Mouse (Mus musculus) adrenal gland, postnatal 4 days (tissue): ENCODE results near the gene Zfp689. TPM values are rescaled to one million over a fixed set of nuclear protein-coding genes. Genes with fewer than 3 reads are reported as not detected.
"Not testable (repeated sequence)": the region's sequence is repeated elsewhere in the genome, so short reads cannot be mapped to it uniquely, and the experiment has no call there.

ENCODE experiments used
- DNase-seq, 2 experiments: peaks; one replicate each; pipeline ENCODE4 v3.0.0; 2021 to 2022; ENCODE audit warnings: low spot score in 2 of 2, mixed read lengths in 2 of 2
- total RNA-seq, 2 experiments: library from RNA; stranded (reverse); gene quantifications; 2 replicates each; pipeline ENCODE4 v1.2.3; 2021

Zfp689 gene
- total RNA-seq, 2 experiments from 2014 or later: 7.3 to 7.4 TPM

DNA sequence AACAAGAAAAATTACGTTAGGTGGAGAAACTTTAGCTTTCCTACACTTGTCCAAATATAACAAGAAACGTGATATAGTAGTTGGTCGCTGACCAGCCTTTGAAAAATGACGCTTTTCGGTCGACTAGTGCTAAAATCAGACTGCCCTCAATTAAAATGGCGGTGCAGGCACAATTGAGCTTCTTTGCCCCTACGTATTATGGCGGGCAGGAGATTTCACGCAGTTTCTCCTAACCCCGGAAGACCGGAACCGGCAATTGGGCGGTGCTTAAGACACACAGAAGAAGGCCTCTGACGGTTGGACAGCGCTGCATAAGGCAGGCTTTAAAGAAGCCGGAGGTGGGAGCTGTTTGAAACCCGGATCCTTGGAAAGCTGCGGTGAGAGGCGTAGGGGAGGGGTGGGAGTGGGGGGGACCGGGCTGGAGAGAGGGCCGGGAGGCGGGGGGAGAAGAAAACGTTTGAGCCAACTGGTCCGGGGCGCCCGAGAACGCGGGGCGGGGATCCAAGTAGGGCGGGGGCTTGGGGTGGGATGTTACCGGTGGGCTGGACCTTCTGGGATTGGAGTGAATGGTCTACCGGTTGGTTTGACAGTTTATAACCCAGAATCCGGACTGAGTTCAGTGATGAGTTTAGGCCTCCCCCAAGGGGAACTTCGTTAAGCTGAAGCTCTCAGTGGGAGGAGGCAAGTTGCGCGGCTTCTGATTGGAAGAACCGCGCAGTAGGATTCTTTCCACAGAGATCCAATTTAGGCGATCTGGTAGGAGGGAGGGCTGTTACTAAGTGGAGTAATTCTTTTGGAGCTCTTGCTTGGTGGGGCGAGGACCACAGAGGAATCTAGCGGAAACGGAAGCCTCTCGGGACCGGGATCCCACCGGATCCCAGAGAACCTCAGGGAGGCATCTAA lies 22.0 kb upstream of the Zfp689 start:
- DNase-seq: peak; percentile 50 to 80

DNA sequence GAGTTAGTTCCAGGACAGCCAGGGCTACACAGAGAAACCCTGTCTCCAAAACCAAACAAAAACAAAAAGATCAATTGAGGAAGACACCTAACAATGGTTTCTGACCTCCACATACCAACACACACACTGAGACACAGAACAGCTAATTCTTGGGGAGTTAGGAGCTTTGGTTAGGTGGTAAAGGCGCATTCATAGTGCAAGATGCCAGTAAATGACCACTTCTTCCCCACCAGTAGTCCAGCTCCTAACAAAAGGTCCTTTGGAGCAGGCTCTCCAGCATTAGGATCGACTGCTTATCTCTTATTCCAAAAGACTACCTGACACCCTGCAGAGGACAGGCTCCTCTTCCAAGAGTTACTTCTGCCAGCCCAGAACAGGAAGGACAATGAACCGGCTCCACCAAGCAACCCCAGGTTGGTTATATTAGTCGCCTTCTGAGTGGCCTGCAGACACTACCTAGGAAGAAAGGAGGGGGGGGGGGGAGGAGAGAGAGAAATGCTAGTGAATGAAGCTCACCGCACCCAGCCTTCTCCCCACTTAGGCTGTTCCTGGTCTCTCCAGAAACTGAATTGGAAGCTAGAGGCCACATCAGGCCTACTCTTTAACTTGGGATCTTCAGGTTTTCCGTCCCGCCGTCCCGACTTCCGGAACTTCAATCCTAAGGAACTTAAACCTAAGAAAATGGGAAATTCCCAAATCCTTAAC lies 21.2 kb upstream of the Zfp689 start:
- no peak for DNase-seq

DNA sequence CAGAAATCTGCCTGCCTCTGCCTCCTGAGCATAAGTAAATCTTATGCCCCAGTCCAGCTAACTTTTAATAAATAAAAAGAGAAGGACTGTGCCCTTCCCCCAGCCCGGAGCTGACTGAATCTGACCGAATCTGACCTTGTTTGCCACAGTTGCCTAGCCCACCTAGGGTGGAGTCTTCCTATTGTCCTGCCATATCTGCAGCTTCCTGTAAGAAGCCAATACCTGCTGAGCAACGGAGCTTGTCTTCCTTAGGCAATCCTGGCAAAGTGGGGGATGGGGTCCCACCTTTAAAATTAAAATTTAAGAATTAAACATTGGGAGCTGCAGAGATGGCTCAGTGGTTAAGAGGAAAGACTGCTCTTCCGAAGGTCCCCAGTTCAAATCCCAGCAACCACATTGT lies 17.6 kb upstream of the Zfp689 start:
- no peak for DNase-seq

DNA sequence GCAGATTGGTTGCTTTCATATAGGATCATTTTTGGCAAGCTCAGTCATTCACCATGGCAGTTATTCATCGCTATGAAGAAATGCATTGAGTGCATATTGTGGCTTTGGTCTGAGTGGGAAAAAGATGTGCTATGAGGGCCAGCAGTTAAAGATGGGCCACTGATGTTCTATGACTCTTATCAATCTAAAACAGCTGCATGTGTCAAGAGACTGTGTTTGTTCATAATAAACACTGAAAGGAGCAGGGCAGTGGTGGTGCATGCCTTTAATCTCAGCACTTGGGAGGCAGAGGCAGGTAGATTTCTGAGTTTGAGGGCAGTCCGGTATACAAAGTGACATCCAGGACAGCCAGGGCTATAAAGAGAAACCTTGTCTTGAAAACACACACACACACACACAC lies 16.7 kb upstream of the Zfp689 start:
- not testable (repeated sequence) for DNase-seq

DNA sequence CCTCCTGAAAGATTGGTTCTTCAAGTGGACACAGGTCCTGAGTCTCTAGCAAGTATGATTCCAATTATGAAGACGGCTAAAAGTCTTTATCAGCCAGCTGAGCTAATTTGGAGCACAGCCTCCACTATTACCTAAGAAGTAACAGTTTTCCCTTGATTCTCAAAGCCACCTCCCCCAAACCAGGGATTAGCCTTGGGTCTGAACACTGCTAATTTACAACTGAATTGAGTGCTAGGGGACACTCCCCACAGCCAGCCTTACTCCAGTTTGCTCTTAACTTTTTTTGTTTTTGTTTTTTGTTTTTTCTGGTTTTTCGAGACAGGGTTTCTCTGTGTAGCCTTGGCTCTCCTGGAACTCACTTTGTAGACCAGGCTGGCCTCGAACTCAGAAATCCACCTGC lies 16.2 kb upstream of the Zfp689 start:
- DNase-seq: no peak

DNA sequence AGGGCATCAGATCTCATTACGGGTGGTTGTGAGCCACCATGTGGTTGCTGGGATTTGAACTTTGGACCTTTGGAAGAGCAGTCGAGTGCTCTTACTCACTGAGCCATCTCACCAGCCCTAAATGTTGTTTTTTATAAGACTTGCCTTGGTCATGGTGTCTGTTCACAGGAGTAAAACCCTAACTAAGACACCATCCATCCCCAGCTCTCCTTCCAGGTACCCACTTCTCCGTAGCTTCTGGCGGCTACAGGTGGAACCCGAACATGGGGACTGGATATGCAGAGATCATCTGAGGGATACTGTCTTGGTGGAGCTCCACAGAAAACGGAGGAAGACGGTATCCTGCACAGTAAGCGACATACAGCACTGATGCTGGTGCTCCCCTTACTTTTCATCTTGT lies 10.4 kb upstream of the Zfp689 start, which contains the start of gene Prr14:
TSS of gene Prr14 (plus strand) at position 301 of the 400 bp plus-strand sequence.
- DNase-seq: not testable (repeated sequence)

DNA sequence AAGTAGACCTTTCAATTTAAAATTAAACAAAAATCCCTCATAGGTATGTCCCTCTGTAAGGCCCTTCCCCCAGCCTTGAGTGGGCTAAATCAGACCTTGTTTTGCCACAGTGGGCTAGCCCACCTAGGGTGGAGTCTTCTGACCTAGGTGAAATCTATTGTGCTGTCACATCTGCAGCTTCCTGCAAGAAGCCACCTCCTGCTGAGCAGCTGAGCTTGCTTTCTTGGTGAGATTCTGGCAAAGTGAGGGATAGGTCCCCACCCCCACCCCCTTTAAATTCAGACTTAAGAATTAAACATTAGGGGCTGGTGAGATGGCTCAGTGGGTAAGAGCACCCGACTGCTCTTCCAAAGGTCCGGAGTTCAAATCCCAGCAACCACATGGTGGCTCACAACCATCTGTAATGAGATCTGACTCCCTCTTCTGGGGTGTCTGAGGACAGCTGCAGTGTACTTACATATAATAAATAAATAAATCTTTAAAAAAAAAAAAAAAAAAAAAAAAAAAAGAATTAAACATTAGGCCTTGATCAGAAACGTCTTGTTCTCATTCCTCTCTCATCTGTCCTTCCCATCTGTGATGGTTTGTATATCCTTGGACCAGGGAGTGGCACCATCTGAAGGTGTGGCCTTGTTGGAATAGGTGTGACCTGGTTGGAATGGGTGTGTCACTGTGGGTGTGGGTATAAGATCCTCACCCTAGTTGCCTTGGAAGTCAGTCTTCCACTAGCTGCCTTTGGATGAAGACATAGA lies 9.6 kb upstream of the Zfp689 start:
- not testable (repeated sequence) for DNase-seq

DNA sequence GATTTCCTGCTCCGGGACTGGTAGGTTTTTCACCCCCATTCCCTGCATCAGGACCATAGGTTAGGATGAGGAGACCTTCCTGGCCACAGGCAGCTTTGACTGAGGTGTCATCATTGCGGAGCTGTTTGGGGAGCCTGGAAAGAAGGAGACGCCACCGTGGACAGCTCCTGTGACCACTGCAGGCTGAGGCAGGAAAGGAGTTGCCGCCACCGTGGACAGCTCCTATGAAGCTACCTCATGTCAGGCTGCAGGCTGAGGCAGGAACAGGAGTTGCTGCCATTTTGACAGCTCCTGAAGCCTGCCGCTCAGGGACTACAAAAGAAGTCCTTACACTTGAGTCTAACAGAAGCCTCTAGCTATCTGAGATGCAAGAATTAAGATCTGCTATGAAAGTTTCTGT lies 5.9 kb upstream of the Zfp689 start:
- DNase-seq: no peak

DNA sequence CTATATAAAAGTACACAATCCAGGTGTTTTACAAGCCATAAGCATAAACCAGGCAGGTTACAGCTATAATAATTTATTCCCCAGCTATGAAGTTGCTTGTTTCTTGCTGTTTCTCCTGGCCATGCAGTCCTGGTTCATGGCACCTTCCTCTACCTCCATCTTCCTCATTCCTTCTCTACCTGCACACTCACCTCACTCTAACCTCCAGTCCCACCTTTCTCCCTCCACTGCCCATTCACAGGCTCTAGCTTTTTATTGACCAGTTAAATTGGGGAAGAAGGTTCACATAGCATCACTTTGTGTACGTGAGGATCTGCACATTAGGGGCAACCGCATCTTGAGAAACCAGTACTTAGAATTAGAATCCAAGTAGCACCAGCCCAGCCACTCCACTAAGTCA lies 4.1 kb upstream of the Zfp689 start:
- no peak for DNase-seq

DNA sequence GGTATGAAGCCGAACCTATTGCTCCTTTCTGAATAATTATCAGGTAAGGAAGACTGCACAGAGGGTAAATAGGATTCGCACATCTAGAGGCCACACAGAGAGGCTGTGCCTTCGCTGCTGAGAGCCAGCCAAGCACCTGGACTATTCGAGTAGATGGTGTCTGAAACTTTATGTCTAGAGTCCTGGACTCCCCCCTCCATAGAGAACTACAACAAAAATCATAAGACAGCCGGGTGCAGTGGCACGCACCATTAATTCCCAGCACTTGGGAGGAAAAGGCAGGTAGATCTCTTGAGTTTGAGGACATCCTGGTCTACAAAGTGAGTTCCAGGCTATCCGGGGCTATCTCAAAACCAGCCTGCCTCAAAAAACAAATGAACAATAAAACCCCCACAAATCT lies 1.0 kb upstream of the Zfp689 start:
- no peak for DNase-seq

DNA sequence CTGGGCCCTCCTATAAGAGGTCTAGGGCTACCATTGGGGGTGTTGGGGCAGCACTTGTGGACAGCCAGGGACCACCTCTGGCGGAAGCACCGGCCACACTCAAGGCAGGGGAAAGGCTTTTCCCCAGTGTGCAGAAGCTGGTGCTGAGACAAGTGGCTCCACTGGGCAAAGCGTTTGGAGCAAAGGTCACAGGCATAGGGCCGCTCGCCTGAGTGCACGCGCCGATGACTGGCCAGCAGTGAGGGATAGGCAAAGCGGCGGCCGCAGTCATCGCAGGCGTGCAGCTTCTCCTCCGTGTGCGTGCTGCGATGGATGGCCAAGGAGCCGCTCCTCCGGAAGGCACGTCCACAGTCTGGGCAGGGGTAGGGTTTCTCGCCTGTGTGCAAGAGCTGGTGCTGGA lies 5.0 kb downstream of the Zfp689 start:
- no peak for DNase-seq

DNA sequence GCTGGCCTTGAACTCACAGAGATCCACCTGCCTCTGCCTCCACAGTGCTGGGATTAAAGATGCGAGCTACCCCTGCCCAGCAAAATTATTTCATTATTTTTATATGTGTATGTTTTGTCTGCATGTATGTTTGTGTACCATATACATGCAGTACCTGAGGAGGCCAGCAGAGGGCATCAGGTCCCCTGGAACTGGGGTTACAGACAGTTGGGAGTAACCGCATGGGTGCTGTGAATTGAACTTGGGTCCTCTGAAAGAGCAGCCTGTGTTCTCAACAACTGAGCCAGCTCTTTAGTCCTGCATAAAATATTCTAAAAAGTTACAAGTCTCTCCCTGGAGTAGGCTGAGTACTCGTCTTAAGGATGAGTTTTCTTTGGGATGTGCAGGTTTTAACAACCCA lies 11.2 kb downstream of the Zfp689 start:
- no peak for DNase-seq

DNA sequence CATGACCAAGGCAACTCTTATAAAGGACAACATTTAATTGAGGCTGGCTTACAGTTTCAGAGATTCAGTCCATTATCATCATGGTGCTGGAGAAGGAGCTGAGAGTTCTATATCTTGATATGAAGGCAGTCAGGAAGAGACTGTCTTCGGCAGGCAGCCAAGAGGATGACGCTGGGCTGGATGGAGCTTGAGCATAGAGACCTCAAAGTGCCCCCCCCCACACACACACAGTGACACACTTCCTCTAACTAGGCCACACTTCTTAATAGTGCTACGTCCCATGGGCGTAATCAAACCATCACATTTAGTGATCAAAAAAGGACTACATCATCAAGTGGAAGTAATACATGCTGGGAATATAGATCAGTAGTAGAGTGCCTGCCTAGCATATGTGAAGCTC lies 13.8 kb downstream of the Zfp689 start:
- DNase-seq: no peak

DNA sequence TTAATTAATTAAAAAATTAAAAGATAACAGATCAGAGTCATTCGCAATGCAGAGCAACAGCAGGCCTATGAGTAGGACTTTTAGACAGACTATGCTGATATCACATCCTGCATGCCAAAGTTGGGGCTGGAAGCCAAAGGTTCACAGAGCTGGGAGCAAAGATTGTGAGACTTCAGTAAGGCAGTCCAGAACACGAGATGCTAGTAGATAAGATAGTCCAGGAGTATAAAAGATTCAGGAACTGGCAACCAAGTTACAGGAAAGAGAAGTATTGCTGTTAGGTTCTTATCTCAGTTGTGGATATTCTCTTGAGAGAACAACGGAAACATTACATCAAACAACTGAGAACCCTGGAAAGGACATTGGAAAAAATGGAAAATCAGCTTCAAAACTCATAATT lies 22.6 kb downstream of the Zfp689 start:
- DNase-seq: no peak

DNA sequence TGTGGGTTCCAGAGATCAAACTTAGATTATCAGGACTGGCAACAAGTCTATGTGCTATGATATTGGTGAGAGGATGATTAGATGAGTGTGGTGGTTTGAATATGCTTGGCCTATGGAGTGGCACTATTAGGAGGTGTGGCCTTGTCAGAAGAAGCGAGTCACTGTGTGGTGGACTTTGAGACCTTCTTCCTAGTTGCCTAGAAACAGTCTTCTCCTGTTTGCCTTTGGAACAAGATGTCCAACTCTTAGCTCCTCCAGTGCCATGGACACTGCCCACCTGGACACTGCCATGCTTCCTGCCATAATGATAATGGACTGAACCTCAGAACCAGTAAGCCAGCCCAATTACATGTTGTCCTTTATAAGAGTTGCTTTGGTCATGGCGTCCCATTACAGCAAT lies 23.0 kb downstream of the Zfp689 start:
- DNase-seq: no peak

DNA sequence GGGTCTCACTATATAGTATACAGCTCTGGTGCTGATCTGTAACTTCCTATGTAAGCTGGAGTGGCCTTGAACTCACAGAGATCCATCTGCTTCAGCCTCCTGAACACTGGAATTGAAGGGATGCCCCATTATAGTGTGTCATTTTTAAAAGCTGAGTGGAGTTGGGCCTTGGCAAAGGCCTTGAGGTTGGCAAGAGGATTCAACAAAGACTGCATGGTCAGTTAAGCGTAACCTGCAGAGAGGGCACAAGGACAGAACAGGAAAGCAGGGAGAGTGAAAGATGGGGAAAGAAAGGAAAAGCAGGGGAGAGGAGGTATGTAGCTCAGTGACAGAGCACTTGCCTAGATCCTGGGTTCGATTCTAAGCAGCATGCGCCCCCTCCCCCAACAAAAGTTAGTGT lies 23.7 kb downstream of the Zfp689 start:
- DNase-seq: no peak

DNA sequence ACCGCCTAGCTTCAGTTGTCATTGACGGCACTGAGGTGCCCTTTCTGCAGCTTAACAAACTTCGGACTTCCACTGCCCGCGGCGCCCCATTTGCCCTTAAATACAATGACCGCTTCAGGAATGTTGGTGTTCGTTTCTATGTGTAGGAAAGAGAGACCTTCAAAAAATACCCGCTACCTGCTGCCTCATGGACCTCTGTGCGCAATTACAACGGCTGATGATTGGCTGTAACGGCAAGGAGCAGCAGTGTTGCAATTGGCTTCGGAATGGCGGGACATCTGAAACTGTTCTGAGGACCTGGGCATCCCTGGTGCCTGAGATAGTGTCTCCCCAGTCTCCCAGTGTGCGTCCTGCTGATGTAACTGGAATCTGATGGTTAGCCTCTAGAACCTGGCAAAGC lies 26.7 kb downstream of the Zfp689 start:
- DNase-seq: no peak

DNA sequence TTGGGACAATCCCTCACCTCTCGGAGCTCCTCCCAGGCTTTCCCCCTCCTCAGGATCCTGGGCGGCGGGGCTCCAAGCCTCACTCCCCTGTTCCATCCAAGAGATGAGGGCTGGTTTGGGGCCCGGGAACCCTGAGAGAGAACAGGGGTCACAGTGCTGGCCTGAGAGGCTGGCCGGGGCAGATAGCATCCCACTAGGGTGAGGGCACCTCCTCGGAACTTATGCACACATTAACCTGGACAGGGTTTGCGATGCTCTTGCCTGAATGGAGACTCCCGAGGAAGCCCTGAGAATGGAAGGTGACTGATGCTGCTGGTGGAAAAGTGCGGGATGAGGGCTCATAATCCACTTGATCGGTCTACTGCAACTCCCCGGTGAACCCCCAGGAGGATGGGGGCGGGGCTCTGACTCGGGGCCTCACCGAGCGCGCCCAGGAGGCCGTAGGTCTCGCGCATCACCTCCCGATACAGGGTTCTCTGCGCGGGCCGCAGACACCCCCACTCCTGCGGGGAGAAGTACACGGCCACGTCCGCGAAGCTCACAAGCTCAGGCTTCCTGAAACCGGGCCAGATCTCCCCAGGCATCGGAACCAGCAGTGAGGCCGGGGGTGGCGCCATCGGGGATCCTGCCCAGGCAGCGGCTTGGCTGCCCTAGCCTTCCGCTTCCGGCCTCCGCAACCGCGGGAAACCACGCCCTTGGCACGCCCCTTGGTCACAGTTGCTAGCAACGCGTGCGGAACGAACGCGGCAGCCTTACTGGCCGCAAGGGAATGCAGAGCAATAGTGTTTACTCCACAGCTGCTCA lies 27.4 kb downstream of the Zfp689 start, which contains the start of gene Zfp688:
TSS of gene Zfp688 (minus strand) at position 681 of the 804 bp plus-strand sequence.
- DNase-seq: peak; percentile 88 to 92

DNA sequence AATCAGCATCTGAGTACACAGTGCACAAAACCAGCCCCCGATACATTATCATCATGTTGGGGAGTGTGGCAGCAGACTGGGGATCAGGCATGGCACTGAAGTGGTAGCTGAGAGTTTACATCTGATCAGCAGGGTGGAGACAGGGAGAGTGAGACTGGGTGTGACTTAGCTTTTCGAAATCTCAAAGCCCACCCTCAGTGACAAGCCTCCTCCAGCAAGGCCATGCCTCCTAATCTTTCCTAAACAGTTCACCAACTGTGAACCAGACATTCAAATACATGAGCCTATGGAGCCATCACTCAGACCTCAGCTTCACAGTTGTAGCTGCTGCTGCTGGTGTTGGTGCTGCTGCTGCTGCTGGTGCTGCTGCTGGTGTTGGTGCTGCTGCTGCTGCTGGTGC lies 37.5 kb downstream of the Zfp689 start:
- DNase-seq: no peak
